Mouse (Mus musculus): ENCODE data around the gene Slc5a10.
"Not testable (repeated sequence)": the region's sequence is repeated elsewhere in the genome, so short reads cannot be mapped to it uniquely, and the experiment has no call there.

DNA sequence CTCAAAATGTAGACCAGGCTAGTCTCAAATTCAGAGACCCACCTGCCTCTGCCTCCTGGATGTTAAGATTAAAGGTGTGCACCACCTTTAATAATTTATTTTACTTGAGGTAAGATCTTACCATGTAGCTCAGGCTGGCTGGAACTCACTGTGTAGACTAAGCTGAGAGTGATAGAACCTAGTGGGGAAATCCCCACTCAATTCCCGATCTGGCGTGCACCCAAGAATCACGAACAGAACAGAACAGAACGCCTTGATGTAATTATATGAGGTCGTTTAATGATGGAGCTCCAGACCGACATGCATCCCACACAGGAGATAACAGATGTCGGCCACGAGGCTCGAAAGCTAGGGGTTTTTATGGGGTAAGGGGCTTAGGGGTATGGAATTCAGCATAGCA, 80.0 kb downstream of the Slc5a10 start:
- TF ChIP-seq CTCF (IDR thresholded peaks at IDR 0.05; ENCODE audit: extremely low read depth, insufficient read length, insufficient replicate concordance, low read depth, low read length); POLR2A (IDR thresholded peaks at IDR 0.05; ENCODE audit: low read depth, low read length): not testable (repeated sequence)

Measured in small intestine, adult 2 months (tissue).